Mouse (Mus musculus): Measurements from ENCODE around the gene Prdx2. TPM values are rescaled to one million over a fixed set of nuclear protein-coding genes. Genes with fewer than 3 reads are reported as not detected.

Gene Prdx2
- polyA plus RNA-seq, 1 experiment = 183 TPM

DNA sequence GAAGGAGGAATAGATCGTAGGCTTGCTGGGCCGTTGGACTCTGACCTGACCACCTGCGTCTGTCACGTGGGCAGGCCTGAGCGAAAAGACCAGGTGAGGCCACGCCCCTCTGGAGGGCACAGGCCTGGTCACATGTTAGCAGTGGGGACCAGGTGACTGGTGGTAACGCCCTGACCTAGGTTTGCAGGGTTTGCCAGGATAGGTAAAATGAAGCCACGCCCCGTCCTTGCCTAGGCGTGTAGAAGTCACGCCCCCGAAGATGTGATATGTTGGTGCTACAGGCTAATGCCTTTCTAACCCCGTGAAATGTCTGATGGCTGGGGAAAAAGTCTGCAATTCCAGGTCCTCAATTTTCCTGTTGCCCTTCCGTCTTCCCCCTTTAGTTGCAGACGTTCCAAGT lies 21.4 kb downstream of the Prdx2 start:
- DNase-seq (ENCODE audit: low read depth, low spot score) = no peak

DNA sequence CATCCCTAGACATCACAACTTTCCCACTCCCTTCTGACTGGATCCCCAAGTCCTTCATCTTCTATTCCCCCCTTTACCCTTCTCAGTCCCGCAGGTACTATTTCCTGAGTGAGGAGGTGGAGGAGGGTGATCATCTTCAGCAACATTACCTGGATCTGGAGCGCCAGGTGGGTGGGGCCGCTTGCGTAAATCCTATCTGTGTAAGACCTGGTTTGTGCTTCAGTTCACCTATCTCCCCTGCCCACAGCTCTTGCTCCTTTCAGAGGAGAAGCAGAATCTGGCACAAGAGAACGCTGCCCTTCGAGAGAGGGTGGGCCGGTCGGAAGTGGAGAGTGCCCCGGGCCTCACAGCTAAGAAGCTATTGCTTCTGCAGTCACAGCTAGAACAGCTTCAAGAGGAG lies 25.0 kb downstream of the Prdx2 start:
- 91% methylated on average over 9 of the region's 9 CpGs for WGBS
- DNase-seq (ENCODE audit: low read depth, low spot score) = no peak

More for the DNA sequence above, 21.4 kb downstream of the Prdx2 start:
- WGBS = 2% methylated on average over 15 of the region's 15 CpGs

DNA sequence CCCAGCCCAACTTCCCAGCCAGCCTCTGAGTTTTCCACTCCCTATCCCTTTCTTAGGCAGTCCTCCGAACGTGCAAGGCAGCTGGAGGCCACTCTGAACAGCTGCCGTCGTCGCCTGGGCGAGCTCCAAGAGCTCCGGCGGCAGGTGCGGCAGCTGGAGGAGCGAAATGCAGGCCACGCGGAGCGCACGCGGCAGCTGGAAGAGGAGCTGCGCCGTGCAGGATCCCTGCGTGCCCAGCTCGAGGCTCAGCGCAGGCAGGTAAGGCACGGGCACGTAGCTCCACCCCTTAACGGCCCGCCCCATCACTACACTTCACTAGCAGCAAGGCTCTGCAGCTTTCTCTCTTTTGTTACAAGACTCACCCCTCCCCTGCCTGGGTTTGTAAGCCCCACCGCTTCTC lies 26.3 kb downstream of the Prdx2 start:
- 70% methylated on average over 25 of the region's 25 CpGs for WGBS
- DNase-seq (ENCODE audit: low read depth, low spot score) = no peak

DNA sequence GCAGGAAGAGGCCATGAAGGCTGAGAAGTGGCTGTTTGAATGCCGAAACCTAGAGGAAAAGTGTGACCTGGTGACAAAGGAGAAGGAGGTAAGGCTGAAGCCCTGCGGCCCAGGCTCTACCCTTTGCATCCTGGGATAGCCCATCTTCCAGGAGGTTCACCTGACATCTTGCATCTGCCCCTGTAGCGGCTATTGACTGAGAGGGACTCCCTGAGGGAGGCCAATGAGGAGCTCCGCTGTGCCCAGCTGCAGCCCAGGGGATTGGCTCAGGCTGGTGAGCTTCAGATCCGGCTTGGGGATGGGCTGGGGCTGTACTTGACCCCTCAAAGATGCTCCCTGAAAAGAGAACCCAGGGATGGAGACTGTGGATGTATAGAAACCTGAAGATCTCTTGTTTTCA lies 27.6 kb downstream of the Prdx2 start:
- WGBS = 94% methylated on average over 5 of the region's 5 CpGs

DNA sequence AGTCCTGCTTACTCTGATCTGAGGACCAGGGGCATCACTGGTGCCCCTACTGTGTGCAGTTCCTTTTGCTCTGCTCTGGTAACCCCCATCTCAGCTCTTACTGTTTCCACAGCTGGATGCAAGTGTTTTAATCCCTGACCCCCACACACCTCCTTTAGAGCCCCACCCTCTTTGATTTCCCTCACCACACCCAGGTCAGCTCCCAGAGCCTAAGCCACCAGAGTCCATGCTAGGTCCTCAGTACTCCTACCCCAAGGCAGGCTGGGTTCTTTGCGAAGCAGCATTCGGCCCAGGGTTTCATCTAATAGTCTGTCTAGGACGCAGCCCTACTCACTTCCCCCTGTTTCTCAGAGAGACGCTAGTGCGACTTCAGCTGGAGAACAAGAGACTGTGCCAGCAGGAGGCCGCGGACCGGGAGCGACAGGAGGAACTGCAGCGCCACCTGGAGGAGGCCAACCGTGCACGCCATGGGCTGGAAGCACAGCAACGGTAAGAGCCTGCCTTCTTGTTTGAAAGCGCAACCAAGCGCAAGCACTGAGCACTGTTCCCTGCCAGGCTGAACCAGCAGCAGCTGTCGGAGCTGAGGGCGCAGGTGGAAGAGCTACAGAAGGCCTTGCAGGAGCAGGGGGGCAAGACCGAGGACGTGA lies 28.4 kb downstream of the Prdx2 start:
- no peak for DNase-seq (ENCODE audit: low read depth, low spot score)
- WGBS = 14% methylated on average over 19 of the region's 19 CpGs

More for the DNA sequence above, 27.6 kb downstream of the Prdx2 start:
- no peak for DNase-seq (ENCODE audit: low read depth, low spot score)

DNA sequence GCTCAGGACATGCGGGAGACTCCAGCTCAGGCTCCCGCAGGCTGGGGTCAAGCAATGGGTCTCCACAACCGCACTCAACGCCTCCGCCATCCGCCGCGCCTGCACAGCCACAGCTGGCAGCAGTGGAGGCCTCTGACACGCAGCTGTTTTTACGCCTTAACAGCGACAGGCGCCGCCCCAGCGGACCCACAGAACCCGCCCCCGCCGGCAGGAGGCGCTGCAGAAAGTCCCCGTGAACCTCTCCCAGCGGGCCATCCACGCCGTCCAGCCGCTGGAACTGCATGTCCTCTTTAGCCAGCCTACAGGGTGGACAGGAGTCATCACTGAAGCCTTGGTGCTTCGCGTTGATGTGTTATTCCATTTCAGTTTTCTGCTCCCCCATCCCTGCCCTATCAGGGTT lies 38.3 kb downstream of the Prdx2 start:
- DNase-seq (ENCODE audit: low read depth, low spot score) = no peak
- WGBS = 17% methylated on average over 25 of the region's 25 CpGs

DNA sequence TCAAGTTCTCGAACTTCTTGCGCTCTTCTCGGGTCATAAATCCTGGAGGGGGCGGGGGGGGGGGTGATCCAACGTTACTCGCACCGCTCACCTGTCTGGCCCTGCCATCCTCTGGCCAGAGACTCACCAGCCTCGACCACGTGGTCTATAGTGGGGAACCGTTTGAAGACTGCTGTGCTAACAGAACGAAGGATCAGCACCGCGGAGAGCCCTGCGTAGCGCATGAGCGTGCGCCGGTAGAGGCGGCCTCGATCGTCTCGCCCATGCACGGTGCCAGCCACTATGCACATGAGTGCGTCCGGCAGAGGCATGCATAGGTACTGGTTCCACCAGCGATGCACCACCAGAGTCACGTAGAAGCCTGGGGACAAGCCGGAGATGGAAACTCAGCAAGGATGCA lies 41.9 kb downstream of the Prdx2 start:
- 11% methylated on average over 28 of the region's 28 CpGs for WGBS
- DNase-seq (ENCODE audit: low read depth, low spot score) = no peak

DNA sequence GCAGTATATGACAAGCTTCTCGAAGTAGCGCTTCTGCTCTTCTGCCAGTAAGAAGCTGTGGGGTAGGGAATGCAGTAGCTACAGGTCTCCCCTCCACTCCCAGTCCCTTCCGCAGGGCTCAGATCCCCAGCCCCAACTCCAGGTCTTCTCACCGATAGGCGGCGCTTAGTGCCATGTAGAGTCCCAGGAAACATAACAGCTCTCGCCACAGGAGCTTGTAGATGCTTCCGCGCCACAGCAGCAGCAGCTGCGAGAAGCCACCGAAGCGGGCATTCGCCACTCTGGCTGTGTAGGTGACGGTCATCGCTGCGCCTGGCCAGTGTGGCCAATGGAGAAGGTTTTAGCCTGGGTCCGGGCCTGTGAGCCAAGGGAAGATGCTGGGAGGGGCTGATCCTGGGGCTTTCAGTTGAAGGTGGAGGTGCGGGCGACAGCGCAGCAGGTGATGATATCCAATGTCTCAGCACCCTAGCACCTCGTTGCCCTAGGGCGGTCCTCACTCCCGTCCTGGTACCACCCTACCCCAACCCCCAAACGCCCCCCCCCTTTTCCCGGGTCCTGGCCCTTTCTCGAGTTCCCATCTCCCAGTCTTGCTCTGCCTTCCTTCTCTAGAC lies 43.9 kb downstream of the Prdx2 start:
- WGBS = 3% methylated on average over 25 of the region's 26 CpGs
- DNase-seq (ENCODE audit: low read depth, low spot score) = no peak

DNA sequence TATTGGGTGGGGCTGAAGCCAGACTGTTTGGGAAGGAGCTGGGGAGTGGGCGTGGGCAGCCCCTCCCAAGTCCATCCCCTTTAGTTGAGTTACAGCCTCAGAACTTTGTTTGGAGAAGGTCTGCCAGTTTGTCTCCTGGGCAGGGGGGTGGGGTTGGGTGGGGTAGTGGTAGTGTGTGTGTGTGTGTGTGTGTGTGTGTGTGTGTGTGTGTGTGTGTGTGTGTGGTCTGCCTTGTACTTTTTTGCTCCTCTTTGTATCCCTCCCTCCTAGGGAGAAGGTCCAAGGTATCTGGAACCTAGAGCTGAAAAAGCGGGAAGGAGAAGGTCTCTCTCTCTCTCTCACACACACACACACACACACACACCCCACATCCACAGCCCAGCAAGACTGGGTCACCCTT lies 45.0 kb downstream of the Prdx2 start, which contains the start of gene Best2:
Best2 (minus strand) TSS at position 101 of the 400 bp plus-strand sequence.
- no peak for DNase-seq (ENCODE audit: low read depth, low spot score)
- 46% methylated on average over 2 of the region's 2 CpGs for WGBS

DNA sequence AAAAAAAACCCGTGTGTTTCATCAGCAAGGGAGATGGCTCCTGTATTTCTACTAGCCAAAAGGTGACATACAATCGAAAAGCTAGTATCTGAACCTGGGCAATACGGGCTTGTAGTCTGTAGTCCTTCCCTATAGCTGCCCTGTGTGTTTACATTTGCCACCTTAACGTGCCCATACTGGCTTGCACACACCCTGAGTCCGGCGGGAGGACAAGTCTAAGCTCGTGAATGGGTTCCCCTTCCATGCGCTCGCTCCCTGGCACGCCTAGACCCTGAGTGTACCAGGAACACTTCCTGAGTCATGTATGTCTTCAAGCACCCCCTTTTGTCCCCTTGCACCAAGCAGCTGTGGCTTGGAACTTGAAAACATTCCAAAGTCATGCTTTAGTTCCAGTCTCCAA lies 47.3 kb downstream of the Prdx2 start:
- DNase-seq (ENCODE audit: low read depth, low spot score) = no peak

DNA sequence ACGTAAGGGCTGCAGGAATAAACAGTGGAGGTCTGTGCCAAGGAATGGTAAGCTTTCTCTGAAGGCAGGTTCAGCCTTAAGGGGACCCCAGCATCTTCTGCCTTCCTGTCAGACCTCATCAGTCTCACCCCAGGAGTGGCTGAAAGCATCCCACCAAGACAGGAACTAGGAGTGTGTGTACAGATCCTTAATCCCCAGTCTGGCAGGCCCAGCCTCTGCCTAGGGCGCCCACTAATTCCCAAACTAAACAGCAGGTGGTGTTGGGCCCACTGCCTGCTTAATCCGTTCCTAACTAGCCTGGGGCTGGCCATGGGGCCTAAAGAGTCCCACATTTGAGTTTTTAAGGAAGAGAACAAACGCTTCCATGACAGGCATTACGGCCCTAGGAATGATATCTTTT lies 47.8 kb downstream of the Prdx2 start:
- no peak for DNase-seq (ENCODE audit: low read depth, low spot score)
- WGBS = 67% methylated on average over 5 of the region's 5 CpGs

More for the DNA sequence above, 47.3 kb downstream of the Prdx2 start:
- 39% methylated on average over 10 of the region's 10 CpGs for WGBS

DNA sequence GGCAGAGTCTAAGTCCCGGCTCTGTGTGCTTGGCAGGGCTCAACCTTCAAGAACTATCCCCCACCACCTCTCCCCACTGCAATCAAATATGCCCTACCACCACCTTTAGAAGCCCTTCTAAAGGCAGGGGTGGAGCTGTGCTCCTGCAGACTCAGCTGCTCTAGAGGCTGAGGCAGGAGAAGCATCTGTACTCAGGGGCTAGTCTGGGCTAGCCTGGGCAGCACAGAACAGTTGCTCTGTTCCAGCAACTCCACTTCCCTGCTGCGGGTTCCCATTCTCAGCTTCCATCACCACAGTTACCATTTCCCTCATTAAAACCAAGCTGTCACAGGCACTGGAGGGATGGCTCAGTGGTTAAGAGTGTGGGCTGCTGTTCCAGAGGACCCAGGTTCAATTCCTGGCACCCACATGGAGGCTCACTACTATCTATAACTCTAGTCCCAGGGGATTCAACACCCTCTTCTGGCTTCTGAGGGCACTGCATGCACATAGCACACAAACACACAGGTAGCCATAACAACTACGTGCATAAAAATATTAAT lies 52.2 kb downstream of the Prdx2 start:
- 92% methylated on average over 3 of the region's 3 CpGs for WGBS
- DNase-seq (ENCODE audit: low read depth, low spot score) = no peak

DNA sequence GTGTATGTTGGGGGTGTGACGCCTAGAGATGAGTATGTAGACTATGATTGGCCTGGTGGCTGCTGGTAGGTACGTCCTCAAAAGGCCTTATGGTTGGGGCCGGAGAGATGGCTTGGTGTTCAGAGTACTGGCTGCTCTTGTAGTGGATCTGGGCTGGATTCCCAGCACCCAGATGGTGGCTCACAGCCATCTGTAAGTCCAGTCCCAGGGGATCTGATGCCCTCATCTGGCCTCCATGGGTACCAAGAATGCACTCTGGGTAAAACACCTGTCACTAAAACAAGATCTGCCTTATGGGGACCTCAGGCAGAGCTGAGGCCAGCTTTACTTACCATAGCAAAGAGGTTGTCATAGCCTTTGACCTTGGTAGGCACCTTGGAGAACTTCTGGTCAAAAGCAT lies 54.5 kb downstream of the Prdx2 start:
- DNase-seq (ENCODE audit: low read depth, low spot score) = no peak
- 91% methylated on average over 3 of the region's 3 CpGs for WGBS

Other genes with a start within 250 kb of the Prdx2 start
- gene G430095P16Rik, start 246.6 kb upstream of the Prdx2 start, polyA plus RNA-seq (2012; rRNA removed) = 0.12 and 0.18 TPM in 2 replicates
- 14.5 and 15.4 TPM in 2 replicates for gene Nfix, start 169.2 kb upstream of the Prdx2 start, polyA plus RNA-seq (2012; rRNA removed)
- gene Dand5, start 146.8 kb upstream of the Prdx2 start, polyA plus RNA-seq (2012; rRNA removed) = 1.9 and 3.0 TPM in 2 replicates
- 13.4 and 22.8 TPM in 2 replicates for gene Gadd45gip1, start 138.1 kb upstream of the Prdx2 start, polyA plus RNA-seq (2012; rRNA removed)
- gene Rad23a, start 128.9 kb upstream of the Prdx2 start, polyA plus RNA-seq (2012; rRNA removed) = 49.3 and 65.9 TPM in 2 replicates
- 402 and 404 TPM in 2 replicates for gene Calr, start 122.7 kb upstream of the Prdx2 start, polyA plus RNA-seq (2012; rRNA removed)
- 50.9 and 54.2 TPM in 2 replicates for gene Farsa, start 112.6 kb upstream of the Prdx2 start, polyA plus RNA-seq (2012; rRNA removed)
- gene Syce2, start 97.5 kb upstream of the Prdx2 start, polyA plus RNA-seq (2012; rRNA removed) = 3.5 and 5.5 TPM in 2 replicates
- gene Gcdh, start 75.7 kb upstream of the Prdx2 start, polyA plus RNA-seq (2012; rRNA removed) = 38.6 and 64.2 TPM in 2 replicates
- gene Klf1, start 67.7 kb upstream of the Prdx2 start, polyA plus RNA-seq (2012; rRNA removed) = 0.38 and 0.43 TPM in 2 replicates
- 8.4 and 8.7 TPM in 2 replicates for gene Dnase2a, start 61.0 kb upstream of the Prdx2 start, polyA plus RNA-seq (2012; rRNA removed)
- 0.36 and 0.49 TPM in 2 replicates for gene Mast1, start 32.2 kb upstream of the Prdx2 start, polyA plus RNA-seq (2012; rRNA removed)
- not detected in 2 replicates for gene Rtbdn, start 22.6 kb upstream of the Prdx2 start, polyA plus RNA-seq (2012; rRNA removed)
- 1.2 and 1.4 TPM in 2 replicates for gene Gm49661, start 154 bp upstream of the Prdx2 start, polyA plus RNA-seq (2012; rRNA removed)
- gene Rnaseh2a, start 180 bp downstream of the Prdx2 start, polyA plus RNA-seq (2012; rRNA removed) = 48.2 and 52.8 TPM in 2 replicates
- gene Junb, start 9.1 kb downstream of the Prdx2 start, polyA plus RNA-seq (2012; rRNA removed) = 80.2 and 118 TPM in 2 replicates
- gene Hook2, start 21.0 kb downstream of the Prdx2 start, polyA plus RNA-seq (2012; rRNA removed) = 33.8 and 49.0 TPM in 2 replicates
- gene Best2, start 44.9 kb downstream of the Prdx2 start, polyA plus RNA-seq (2012; rRNA removed) = 0.33 TPM in 1 of 2 replicates, not detected in the other
- gene Asna1, start 55.7 kb downstream of the Prdx2 start, polyA plus RNA-seq (2012; rRNA removed) = 142 and 146 TPM in 2 replicates
- 93.9 and 101 TPM in 2 replicates for gene Trir, start 57.2 kb downstream of the Prdx2 start, polyA plus RNA-seq (2012; rRNA removed)
- gene Tnpo2, start 67.3 kb downstream of the Prdx2 start, polyA plus RNA-seq (2012; rRNA removed) = 34.5 and 50.7 TPM in 2 replicates
- 33.9 and 40.8 TPM in 2 replicates for gene Fbxw9, start 90.5 kb downstream of the Prdx2 start, polyA plus RNA-seq (2012; rRNA removed)
- gene Gm5741, start 98.4 kb downstream of the Prdx2 start, polyA plus RNA-seq (2012; rRNA removed) = 0.73 and 1.0 TPM in 2 replicates
- 33.3 and 41.4 TPM in 2 replicates for gene Dhps, start 102.2 kb downstream of the Prdx2 start, polyA plus RNA-seq (2012; rRNA removed)
- 121 and 139 TPM in 2 replicates for gene Wdr83os, start 111.2 kb downstream of the Prdx2 start, polyA plus RNA-seq (2012; rRNA removed)
- gene Wdr83, start 111.7 kb downstream of the Prdx2 start, polyA plus RNA-seq (2012; rRNA removed) = 29.4 and 33.9 TPM in 2 replicates
- 37.4 and 64.2 TPM in 2 replicates for gene Man2b1, start 113.7 kb downstream of the Prdx2 start, polyA plus RNA-seq (2012; rRNA removed)
- 0.96 and 1.5 TPM in 2 replicates for gene Zfp791, start 153.5 kb downstream of the Prdx2 start, polyA plus RNA-seq (2012; rRNA removed)
- not detected in 2 replicates for gene Cks1brt, start 182.3 kb downstream of the Prdx2 start, polyA plus RNA-seq (2012; rRNA removed)

Measured in large intestine, adult 2 months (tissue).